Mouse (Mus musculus) cerebellum, adult 2 months (tissue): Measurements from ENCODE around the gene Diexf.

ENCODE experiments used
- CTCF ChIP-seq: fragments of 200-500 bp; IDR thresholded peaks from 2 replicates; pipeline ENCODE4 v1.5.1; 2011; ENCODE audit warnings: low read depth, mild to moderate bottlenecking, control low read depth, low read length, moderate library complexity, borderline replicate concordance; ENCODE audit not compliant: insufficient read depth
- POLR2A ChIP-seq: fragments of 200-500 bp; IDR thresholded peaks from 2 replicates; pipeline ENCODE4 v1.6.1; 2011; ENCODE audit warnings: low read length, control low read depth, borderline replicate concordance; ENCODE audit not compliant: insufficient read depth

GRCm38 (mm10) chr1:193082311-193082921 lies 47.7 kb downstream of the Diexf start:
- TF ChIP-seq CTCF = no peak
- TF ChIP-seq POLR2A = no peak
